Mouse (Mus musculus) cortical plate, adult 2 months (tissue): Measurements from ENCODE around the gene Kcna3. TPM values are rescaled to one million over a fixed set of nuclear protein-coding genes. Genes with fewer than 3 reads are reported as not detected.

Experiments used
- H3K27ac ChIP-seq: fragments of 200-500 bp; 2 replicates; pipeline ENCODE4 v1.5.1; 2012; ENCODE audit warnings: low read length, control low read depth, inconsistent platforms; ENCODE audit not compliant: insufficient read depth
- H3K4me1 ChIP-seq: fragments of 200-500 bp; 2 replicates; pipeline ENCODE4 v1.6.1; 2011; ENCODE audit warnings: low read length; ENCODE audit not compliant: control insufficient read depth, insufficient read depth
- H3K4me3 ChIP-seq: fragments of 200-500 bp; 2 replicates; pipeline ENCODE4 v1.5.1; 2011; ENCODE audit warnings: mild to moderate bottlenecking, low read length, control low read depth; ENCODE audit not compliant: insufficient read depth
- CTCF ChIP-seq: fragments of 200-500 bp; IDR thresholded peaks from 2 replicates; pipeline ENCODE4 v1.5.1; 2011; ENCODE audit warnings: mild to moderate bottlenecking, control low read depth, low read length; ENCODE audit not compliant: insufficient read depth; ENCODE audit errors: extremely low read depth
- POLR2A ChIP-seq: fragments of 200-500 bp; IDR thresholded peaks from 2 replicates; pipeline ENCODE4 v1.6.1; 2011; ENCODE audit warnings: mild to moderate bottlenecking, low read length, control low read depth; ENCODE audit not compliant: insufficient read depth; ENCODE audit errors: extremely low read depth
- polyA plus RNA-seq: library from polyadenylated mRNA; depleted of rRNA; stranded (reverse); fragments of >200 nt; gene quantifications from 2 replicates; pipeline ENCODE4 v1.2.3, GENCODE M21; 2012

Kcna3 gene
- polyA plus RNA-seq, 1 experiment: 6.6 TPM

GRCm38 (mm10) chr3:107061468-107061867 is 25.5 kb downstream of the Kcna3 start:
- no peak overlapping the region for H3K4me3 ChIP-seq
- H3K27ac ChIP-seq: no peak overlapping the region
- no peak for TF ChIP-seq CTCF
- no peak for TF ChIP-seq POLR2A
- peaks cover 4% of the 10 kb centered on the region; the same call in 1 of the 2 replicates for H3K4me1 ChIP-seq

- no peak overlapping the region for H3K27ac ChIP-seq
- no peak overlapping the region for H3K4me3 ChIP-seq
- peaks cover 4% of the 10 kb centered on the region; the same call in 1 of the 2 replicates for H3K4me1 ChIP-seq
- TF ChIP-seq CTCF (no peak), POLR2A (no peak)
Observed at GRCm38 (mm10) chr3:107062771-107063170, 26.8 kb downstream of the Kcna3 start.

GRCm38 (mm10) chr3:107065510-107066095 is 29.6 kb downstream of the Kcna3 start:
- no peak overlapping the region for H3K27ac ChIP-seq
- H3K4me1 ChIP-seq: peaks cover 4% of the 10 kb centered on the region; the same call in 1 of the 2 replicates
- H3K4me3 ChIP-seq: no peak overlapping the region
- no peak for TF ChIP-seq POLR2A
- no peak for TF ChIP-seq CTCF

- H3K4me3 ChIP-seq: no peak overlapping the region
- no peak for TF ChIP-seq POLR2A
- TF ChIP-seq CTCF: no peak
- no peak overlapping the region for H3K27ac ChIP-seq
- peaks cover 4% of the 10 kb centered on the region; the same call in 1 of the 2 replicates for H3K4me1 ChIP-seq
Observed at GRCm38 (mm10) chr3:107066165-107066850, 30.3 kb downstream of the Kcna3 start.

GRCm38 (mm10) chr3:107067245-107067644 is 31.3 kb downstream of the Kcna3 start:
- no peak overlapping the region for H3K4me3 ChIP-seq
- no peak overlapping the region for H3K27ac ChIP-seq
- no peak for TF ChIP-seq POLR2A
- TF ChIP-seq CTCF: no peak
- peaks cover 4% of the 10 kb centered on the region; the same call in 1 of the 2 replicates for H3K4me1 ChIP-seq

GRCm38 (mm10) chr3:107073863-107074262 is 37.9 kb downstream of the Kcna3 start:
- Histone ChIP-seq H3K4me1 (no peaks in the 10 kb centered on the region), H3K4me3 (no peak overlapping the region), H3K27ac (no peak overlapping the region)
- TF ChIP-seq POLR2A (no peak), CTCF (no peak)

GRCm38 (mm10) chr3:107075705-107076104 is 39.7 kb downstream of the Kcna3 start:
- Histone ChIP-seq H3K27ac (no peak overlapping the region), H3K4me3 (no peak overlapping the region), H3K4me1 (no peaks in the 10 kb centered on the region)
- TF ChIP-seq POLR2A: no peak
- TF ChIP-seq CTCF: no peak

GRCm38 (mm10) chr3:107076658-107077057 is 40.7 kb downstream of the Kcna3 start:
- no peak overlapping the region for H3K27ac ChIP-seq
- TF ChIP-seq CTCF (no peak), POLR2A (no peak)
- H3K4me1 ChIP-seq: no peaks in the 10 kb centered on the region
- H3K4me3 ChIP-seq: no peak overlapping the region

- TF ChIP-seq CTCF (no peak), POLR2A (no peak)
- no peak overlapping the region for H3K27ac ChIP-seq
Observed at GRCm38 (mm10) chr3:107077101-107077500, 41.1 kb downstream of the Kcna3 start.

GRCm38 (mm10) chr3:107080803-107081202 is 44.8 kb downstream of the Kcna3 start:
- Histone ChIP-seq H3K4me3 (no peak overlapping the region), H3K27ac (no peak overlapping the region), H3K4me1 (no peaks in the 10 kb centered on the region)
- TF ChIP-seq POLR2A: no peak

More at GRCm38 (mm10) chr3:107077101-107077500, 41.1 kb downstream of the Kcna3 start:
- Histone ChIP-seq H3K4me1 (no peaks in the 10 kb centered on the region), H3K4me3 (no peak overlapping the region)
